Mouse (Mus musculus): ENCODE results near the gene Bcl2a1b. TPM values are rescaled to one million over a fixed set of nuclear protein-coding genes. Genes with fewer than 3 reads are reported as not detected.
A peak's percentile ranks its signal among the peaks of the same experiment; 100 is the strongest.
"Not testable (repeated sequence)": the region's sequence is repeated elsewhere in the genome, so short reads cannot be mapped to it uniquely, and the experiment has no call there.

Bcl2a1b gene
- total RNA-seq (2021), result 1 to 10 TPM; 3.0 to 3.2 TPM
- long read RNA-seq, experiment 1, partial matches to known transcripts, result 0 of 4 reads
- long read RNA-seq, experiment 1, other reads (novel, unspliced or antisense), result 0 of 4 reads
- long read RNA-seq, experiment 2, result 0 reads

- not testable (repeated sequence) for DNase-seq
Measured at GRCm38 (mm10) chr9:89198969-89199416, at the start of gene Bcl2a1b, which contains the start of gene Gm29094. Gene Bcl2a1b, plus strand, starts transcription at chr9:89199209. Gene Gm29094, plus strand, starts transcription at chr9:89199379.

GRCm38 (mm10) chr9:89172539-89172938 lies 26.5 kb upstream of the Bcl2a1b start:
- not testable (repeated sequence) for DNase-seq

GRCm38 (mm10) chr9:89178833-89179232 lies 20.2 kb upstream of the Bcl2a1b start:
- peak; percentile 84 for DNase-seq

GRCm38 (mm10) chr9:89179469-89179868 lies 19.5 kb upstream of the Bcl2a1b start:
- not testable (repeated sequence) for DNase-seq

- DNase-seq, result not testable (repeated sequence)
Measured at GRCm38 (mm10) chr9:89187006-89187405, 12.0 kb upstream of the Bcl2a1b start.

- not testable (repeated sequence) for DNase-seq
Measured at GRCm38 (mm10) chr9:89195483-89195882, 3.5 kb upstream of the Bcl2a1b start.

GRCm38 (mm10) chr9:89197509-89197908 lies 1.5 kb upstream of the Bcl2a1b start:
- not testable (repeated sequence) for DNase-seq

GRCm38 (mm10) chr9:89198349-89198748 lies 660 bp upstream of the Bcl2a1b start:
- not testable (repeated sequence) for DNase-seq

GRCm38 (mm10) chr9:89202256-89202655 lies 3.2 kb downstream of the Bcl2a1b start:
- not testable (repeated sequence) for DNase-seq

GRCm38 (mm10) chr9:89208939-89209338 lies 9.9 kb downstream of the Bcl2a1b start:
- not testable (repeated sequence) for DNase-seq

GRCm38 (mm10) chr9:89210353-89211064 lies 11.5 kb downstream of the Bcl2a1b start, which contains the start of gene Mthfs:
Gene Mthfs, plus strand, starts transcription at chr9:89210676.
- not testable (repeated sequence) for DNase-seq

GRCm38 (mm10) chr9:89211065-89211858 lies 12.3 kb downstream of the Bcl2a1b start:
- peak; percentile 90 for DNase-seq

GRCm38 (mm10) chr9:89212428-89212827 lies 13.4 kb downstream of the Bcl2a1b start:
- DNase-seq, result peak; percentile 46

GRCm38 (mm10) chr9:89218174-89218573 lies 19.2 kb downstream of the Bcl2a1b start:
- DNase-seq, result not testable (repeated sequence)

- DNase-seq, result not testable (repeated sequence)
Measured at GRCm38 (mm10) chr9:89219668-89220067, 20.7 kb downstream of the Bcl2a1b start.

- not testable (repeated sequence) for DNase-seq
Measured at GRCm38 (mm10) chr9:89220704-89221287, 21.8 kb downstream of the Bcl2a1b start.

GRCm38 (mm10) chr9:89226071-89226470 lies 27.1 kb downstream of the Bcl2a1b start:
- no peak for DNase-seq

GRCm38 (mm10) chr9:89228122-89228521 lies 29.1 kb downstream of the Bcl2a1b start:
- no peak for DNase-seq

- DNase-seq, result peak; percentile 59
Measured at GRCm38 (mm10) chr9:89230897-89231497, 32.0 kb downstream of the Bcl2a1b start.

GRCm38 (mm10) chr9:89237131-89237530 lies 38.1 kb downstream of the Bcl2a1b start:
- not testable (repeated sequence) for DNase-seq

GRCm38 (mm10) chr9:89238976-89239505 lies 40.0 kb downstream of the Bcl2a1b start:
- not testable (repeated sequence) for DNase-seq

All from adrenal gland, postnatal 10 days (tissue).